Mouse (Mus musculus): Measurements from ENCODE around the gene Ndufs1.

Gene Ndufs1

DNA sequence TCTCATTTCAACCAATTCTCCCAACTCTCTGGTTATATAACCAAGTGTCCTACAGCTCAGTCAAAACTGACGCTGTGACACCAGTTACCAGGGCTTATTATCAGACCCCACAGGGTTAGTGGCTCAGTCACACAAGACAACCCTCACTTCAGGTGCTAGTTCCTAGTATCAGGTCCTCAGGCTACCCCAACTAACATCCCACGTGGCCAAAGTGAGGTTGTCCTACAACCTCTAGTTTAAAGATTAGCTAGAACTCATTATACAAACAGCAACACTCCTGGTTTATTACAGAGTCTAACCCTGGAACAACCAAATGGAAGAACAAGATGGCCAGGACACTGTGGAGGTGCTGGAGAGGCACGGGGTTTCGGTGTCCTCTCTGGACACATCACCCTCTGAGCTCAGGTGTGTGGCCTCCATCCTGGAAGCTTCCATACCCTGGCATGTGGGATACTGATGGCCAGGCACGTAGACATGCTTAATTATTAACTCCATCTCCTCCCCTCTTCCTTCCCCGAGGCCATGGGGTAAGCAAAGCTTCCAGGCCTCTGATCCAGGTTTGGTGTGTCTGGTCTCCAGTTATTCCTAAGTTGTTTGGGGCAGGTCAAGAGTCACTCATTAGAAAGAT is 52.7 kb downstream of the Ndufs1 start:
- in situ Hi-C loops (cut with MboI; ENCODE audit: unreplicated experiment in 2 of 2): no loop called here

DNA sequence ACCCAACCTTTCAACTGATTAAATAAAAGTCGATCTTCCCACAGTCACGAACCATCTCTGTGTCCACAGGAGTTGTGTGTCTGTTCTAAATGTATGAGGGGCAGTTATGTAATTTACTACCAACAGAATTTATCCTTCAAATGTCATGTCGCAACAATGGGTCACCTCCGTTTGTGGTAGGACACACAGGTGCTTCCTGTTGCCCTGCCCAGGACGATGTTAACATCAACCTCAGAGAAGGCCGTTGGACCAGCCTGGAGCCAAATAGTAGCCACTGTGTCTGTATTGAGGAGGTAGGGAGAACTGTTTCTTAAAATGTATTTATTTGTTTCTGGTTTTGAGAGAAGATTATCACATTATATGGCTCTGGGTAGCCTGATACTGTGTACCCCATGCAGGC is 54.6 kb downstream of the Ndufs1 start:
- in situ Hi-C loops (cut with MboI; ENCODE audit: unreplicated experiment in 2 of 2): no loop called here

DNA sequence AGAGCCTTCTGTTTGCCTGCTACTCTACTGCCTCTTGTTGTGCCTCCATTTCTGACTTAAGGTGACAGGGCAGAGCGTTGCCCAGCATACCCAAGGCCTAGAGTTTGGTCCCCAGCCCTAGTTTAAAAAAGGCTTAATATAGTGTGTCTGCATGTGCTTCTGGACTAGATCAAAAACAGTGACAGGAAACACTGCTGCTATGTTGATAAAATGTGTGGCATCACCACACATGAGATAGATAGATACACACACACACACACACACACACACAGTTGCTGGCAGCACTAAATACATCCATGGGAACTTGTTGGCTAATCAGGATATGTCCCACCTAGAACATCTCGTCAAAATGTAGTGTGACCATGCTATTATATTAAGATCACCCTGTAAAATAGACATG is 56.3 kb downstream of the Ndufs1 start:
- in situ Hi-C loops (cut with MboI; ENCODE audit: unreplicated experiment in 2 of 2): no loop called here

DNA sequence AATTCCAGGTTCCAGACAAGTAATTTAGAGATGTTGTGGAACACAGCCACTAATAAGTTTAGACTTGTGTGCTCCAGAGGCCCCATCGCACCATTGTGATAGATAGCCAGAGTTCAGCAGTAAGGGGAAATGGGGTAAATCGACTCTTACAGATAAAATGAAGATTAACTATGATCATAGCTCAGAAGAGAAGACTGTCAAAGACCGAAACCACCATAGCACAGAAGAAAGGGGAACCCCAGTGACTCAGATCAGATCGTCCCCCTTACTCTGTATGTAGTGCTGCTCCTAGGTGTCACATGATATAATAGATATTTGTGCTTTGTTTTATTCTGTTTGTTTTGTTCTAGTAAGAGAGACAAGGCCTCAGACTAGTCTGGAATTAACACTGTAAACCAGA is 57.0 kb downstream of the Ndufs1 start:
- in situ Hi-C loops (cut with MboI; ENCODE audit: unreplicated experiment in 2 of 2): loop anchor here in 1 of 2 experiments (5.0 kb wide), 1 partner anchor 58 kb away; the partner anchor contains the start of genes Eef1b2 and Ndufs1

DNA sequence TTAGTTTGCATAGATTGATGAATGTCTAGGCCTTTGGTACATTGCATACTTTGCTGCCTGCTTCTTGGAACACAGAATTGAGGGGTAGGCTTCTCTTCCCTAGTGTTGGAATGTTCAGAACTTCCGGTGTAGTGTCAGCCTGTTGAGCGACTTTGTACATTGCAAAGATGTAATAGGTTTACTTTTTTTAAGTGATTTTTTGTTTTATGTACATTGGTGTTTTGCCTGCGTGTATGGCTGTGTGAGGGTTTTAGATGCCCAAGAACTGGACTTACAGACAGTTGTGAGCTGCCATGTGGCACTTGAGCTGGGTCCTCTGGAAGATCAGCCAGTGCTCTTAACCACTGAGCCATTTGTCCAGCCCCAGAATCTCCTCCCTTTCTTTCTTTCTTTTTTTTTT is 61.1 kb downstream of the Ndufs1 start:
- in situ Hi-C loops (cut with MboI; ENCODE audit: unreplicated experiment in 2 of 2): loop anchor here in 1 of 2 experiments (5.0 kb wide), 1 partner anchor 62 kb away; the partner anchor contains the start of genes Eef1b2 and Ndufs1

DNA sequence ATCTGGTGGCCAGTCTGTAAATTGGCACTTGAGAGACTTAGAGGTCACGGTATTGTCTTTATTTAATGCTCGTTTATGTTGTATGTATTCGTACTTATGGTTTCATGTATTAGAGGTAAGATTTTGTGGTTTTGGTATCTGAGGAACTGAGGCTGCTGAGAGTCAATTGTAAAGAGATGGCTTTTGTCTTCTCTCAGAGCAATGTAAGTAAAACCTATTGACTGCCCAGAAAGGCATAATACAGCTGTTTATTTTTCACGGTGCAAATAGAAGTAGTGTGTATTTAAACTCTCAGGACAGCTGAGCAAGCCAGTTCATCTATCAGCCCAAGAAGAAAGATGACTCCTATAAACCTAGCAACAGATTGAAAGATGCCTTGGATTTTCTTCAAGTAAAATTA is 61.5 kb downstream of the Ndufs1 start:
- in situ Hi-C loops (cut with MboI; ENCODE audit: unreplicated experiment in 2 of 2): loop anchor here in 1 of 2 experiments (5.0 kb wide), 1 partner anchor 62 kb away; the partner anchor contains the start of genes Eef1b2 and Ndufs1

DNA sequence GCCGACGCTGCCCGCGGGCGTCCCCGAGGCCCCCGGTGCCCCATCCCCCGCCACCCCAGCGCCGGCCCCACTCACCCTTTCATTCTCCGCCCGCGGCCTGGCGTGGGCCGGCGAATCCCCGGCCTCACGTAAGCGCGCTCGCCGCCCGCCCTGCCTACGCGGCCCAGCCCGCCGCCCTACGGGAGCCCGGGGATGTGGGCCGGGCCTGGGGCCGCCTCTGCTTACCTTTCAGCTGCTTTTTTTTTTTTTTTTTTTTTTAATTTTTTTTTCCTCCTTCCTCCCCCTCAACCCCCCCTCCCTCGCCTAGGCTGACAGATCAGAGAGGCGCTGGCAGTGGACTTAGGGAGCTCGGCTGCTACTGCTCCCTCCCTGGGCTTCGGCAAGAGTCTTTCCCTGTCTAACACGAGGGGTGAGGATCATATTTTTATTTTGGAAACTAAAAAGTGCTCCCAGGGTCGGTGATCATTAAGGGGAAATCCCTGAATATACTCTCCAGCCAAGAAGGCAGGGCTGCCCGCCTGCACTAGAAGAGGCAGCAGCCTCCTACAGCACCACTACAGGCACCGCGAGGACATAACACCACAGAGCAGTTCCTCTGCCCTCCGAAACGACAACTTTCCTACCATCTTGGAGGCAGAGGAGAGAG is 62.4 kb downstream of the Ndufs1 start, which contains the start of gene Ino80d:
Gene Ino80d, minus strand, starts transcription at position 532 of the 646 bp plus-strand sequence.
- in situ Hi-C loops (cut with MboI; ENCODE audit: unreplicated experiment in 2 of 2): no loop called here

DNA sequence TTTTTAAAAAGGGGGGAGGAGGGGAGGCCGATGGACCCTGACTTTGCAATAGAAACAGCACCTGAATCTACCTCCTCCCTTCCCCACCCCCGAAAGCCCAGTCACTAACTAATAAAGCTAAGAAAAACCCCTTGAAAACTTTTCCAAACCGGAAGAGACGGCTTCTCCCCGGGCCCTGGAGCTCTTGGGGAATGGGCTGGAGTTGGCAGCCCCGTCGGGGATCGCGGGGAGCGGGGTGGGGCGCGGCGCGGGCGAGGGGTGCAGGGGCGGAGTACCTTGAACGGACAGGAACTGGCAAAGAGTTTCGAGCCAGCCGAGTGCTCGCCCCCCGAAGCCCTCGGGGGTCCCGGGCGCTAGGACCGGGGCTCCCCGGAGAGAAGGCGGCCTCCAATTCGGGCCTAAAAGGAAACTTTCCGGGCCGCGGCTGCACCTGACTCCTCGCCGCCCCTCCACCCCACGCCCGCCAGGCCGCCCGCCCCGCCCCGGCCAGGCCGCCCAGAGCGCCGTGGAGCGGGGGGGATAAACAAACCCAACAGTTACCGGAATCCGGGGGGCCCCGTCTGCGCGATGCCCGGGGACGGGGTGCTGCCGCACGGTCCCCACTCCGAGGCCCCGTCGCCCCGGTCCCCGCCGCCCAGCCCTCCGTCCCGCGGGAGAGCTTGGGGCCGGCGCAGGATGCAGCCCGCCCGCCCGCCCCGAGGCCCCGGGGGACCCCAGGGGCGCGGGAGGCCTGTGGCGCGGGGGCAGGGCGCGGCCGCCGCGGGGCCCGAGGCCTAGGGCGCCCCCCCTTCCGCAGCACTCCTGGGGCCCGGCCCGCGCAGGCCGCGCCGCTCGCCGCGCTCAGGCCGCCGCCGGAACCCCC is 63.1 kb downstream of the Ndufs1 start:
- in situ Hi-C loops (cut with MboI; ENCODE audit: unreplicated experiment in 2 of 2): no loop called here

DNA sequence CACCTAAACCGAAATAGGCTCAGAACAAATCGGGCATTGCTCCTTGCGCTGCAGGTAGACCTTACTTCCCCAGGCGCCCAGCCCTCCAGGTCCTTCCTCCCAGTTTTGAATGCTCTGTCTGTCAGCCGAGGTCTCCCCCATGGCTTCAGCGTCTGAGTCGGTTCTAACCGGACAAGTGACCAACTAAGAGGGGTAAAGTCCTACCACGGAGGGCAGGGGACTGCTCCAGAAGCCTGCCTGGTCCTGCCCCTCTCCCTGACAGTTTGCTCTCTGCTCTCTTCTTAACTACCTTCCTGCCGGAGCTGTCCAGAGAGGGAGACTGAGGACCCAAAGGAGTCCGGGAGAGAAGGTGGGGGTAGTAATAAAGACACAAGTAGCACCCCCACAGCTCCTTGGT is 63.8 kb downstream of the Ndufs1 start:
- in situ Hi-C loops (cut with MboI; ENCODE audit: unreplicated experiment in 2 of 2): no loop called here

DNA sequence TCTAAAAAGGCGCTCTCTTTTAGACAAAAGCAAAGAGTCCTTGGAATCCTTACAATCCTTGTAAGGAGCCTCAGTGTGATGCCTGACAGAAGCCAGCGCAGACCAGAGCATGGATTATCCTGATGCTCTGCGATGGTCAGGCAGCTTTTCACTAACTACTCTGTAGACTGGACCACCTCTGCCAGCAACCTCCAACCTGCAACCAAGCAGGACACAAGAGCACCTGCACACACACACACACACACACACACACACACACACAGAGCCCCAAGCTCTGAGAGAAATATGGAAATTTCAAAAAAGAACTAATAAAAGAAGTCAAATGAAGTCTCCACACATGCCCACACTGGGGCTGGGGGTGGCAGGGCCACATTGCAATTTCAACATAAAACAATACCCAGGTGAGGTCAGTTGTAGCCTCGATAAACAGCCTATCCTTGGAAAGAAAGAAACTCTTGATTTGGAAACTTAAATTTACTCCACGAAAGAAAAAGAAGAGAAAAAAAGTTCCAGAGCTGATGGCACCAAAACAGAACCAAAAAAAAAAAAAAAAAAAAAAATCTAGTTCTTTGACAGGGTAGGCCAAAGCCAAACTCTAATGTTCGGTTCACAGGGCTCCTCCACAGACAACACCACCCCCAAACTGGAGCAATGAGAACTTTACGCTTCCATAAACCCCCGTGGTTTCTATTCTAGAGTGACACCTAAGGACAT is 64.3 kb downstream of the Ndufs1 start:
- in situ Hi-C loops (cut with MboI; ENCODE audit: unreplicated experiment in 2 of 2): no loop called here

DNA sequence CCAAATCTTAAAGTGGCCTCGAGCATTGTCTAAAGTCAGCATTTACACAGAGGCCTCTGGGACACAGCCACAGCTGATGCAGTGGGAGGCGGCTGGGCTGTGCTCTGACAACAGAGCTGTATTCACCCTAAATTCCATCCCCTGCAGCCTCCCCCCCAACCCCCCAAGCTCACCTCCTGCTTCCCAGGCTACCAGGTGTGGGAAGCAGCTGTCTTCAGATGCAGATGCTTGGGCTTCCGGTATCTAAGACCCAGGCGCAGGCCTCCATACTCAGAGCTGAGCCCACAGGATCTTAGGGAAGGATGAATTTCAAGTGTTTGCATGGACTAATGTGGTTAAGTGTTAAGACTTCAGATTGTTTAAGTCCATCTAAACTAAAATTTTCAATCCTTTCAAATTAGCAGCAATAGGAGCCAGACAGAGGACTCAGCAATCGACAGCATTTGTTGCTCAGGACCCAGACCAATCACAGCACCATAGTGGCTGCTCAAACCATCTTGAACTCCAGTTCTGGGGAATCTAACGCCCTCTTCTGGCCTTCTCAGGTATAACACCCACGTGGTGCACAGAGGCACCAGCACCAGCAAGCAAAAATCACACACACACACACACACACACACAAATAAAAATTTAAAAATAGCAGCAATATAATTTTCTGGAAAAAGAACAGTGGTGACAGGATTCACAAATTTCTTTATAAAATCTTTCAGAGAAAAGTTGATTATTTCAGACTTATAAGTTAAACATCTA is 65.9 kb downstream of the Ndufs1 start:
- in situ Hi-C loops (cut with MboI; ENCODE audit: unreplicated experiment in 2 of 2): no loop called here

DNA sequence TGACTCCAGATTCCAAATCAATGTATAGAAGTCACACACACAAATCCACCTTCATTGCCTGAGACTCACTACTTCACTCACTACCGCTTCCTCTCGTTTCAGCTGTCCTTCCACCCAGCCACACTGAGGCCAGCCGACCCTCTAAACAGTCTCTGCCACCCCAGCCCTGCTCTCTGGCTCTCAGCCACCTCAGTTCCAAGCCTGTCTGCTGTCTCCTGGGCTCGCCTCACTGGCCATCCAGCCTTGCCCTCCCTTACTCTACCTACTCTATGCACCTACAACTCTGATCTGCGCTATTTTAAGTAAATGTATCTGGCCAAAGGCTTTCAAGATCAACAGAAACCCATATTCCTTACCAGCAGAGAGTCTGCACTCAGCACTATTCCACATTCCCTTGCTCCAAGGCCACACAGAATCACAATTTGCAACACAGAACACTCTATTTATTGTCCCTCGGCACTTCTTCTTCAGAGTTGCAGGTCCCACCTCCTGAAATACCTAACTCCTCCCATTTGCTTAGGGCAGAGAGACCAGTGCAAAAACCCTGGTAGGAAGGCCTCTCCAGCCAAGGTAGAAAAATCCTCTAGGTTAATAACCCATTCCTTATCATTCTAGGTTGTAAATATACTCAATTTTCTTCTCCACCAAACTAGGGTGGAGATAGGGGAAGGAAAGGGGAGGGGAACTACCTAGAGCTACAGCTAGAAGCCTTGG is 68.9 kb downstream of the Ndufs1 start:
- in situ Hi-C loops (cut with MboI; ENCODE audit: unreplicated experiment in 2 of 2): no loop called here

DNA sequence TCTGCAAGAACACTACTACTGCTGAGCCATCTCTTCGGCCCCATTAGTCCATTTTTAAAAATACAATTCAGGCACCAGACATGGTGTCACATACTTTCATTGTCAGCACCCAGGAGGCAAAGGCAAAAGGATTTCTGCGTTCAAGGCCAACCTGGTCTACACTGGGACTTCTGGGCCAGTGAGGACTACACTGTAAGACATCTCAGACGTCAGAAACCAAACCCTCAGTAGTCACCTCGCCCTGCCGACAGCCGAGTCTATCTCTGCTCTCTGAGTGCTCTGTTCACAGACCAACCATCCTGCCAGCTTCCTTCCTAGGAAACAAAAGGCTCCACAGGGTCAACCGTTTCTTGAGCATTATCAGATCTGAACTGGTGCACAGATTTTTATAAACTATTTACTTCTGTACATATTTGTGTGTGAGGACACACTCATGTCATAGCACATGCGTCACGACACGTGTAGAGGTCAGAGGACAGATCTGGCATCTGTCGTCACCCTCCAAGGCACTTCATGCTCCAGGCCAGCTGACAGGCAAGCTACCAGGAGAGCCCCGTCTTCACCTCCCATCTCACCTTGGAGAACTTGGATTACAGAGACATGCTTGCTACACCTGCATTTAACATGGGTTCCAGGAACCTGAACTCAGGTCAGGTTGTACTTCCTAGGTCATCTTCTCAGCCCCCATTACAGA is 73.7 kb downstream of the Ndufs1 start:
- in situ Hi-C loops (cut with MboI; ENCODE audit: unreplicated experiment in 2 of 2): no loop called here

DNA sequence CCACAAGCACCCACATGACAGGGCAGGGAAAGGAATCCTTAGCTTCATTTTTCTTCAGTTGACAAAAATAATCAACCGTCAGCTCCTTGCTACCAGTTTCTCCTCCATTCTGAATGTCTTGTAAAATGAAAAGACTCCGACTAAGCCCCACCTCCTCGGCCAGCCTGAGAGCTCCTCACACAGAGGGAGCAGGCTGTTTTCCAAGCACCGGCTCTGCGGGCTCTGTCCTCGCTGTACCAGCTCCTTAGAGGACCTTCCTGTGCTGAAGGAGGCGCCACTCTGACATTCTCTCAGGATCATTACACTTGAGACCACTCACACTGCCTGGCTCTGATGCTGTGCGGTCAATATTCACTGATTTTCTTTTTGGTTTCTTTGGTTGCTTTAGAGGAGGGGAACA is 76.4 kb downstream of the Ndufs1 start:
- in situ Hi-C loops (cut with MboI; ENCODE audit: unreplicated experiment in 2 of 2): no loop called here

DNA sequence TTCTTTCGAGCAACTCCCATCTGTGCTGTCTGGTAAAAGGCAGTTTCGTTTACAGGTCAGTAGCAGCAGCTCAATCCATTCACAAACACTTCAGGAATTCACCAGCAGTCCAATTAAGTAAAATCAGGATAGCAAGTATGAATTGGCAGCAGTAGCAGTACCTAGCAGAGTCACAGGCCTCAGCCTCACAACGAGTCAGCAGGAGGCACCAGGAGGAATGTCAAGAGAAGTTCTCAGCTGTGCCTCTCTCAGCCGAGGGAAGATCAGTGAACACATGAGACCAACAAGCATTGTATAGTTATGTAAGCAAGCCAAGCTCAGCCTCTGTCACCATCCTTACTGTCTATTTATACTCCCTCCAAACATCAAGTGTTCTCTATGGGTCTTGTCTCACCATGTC is 77.8 kb downstream of the Ndufs1 start:
- in situ Hi-C loops (cut with MboI; ENCODE audit: unreplicated experiment in 2 of 2): no loop called here

DNA sequence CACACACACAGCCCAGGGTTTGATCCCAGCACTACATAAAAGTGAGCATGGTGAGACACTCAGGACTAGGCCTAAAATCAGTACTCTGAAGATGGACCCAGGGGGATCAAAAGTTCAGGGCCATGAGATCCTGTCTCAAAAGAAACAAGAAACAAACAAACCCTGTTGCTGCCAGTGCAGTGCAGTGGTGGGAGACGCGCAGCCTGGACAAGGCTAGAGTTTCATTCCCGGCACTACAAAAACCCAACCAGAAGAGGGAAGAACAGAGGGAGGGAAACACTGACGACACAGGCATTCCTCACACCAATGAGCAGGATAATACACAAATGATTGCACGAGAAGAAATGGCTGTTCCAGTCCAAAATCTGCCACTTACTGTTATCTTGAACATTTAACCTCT is 80.6 kb downstream of the Ndufs1 start:
- in situ Hi-C loops (cut with MboI; ENCODE audit: unreplicated experiment in 2 of 2): no loop called here

Data from v-Abl transformed pro-B cells (cell line).